Mouse (Mus musculus) midbrain, embryonic 13.5 days (tissue): Measurements from ENCODE around the gene Brms1. TPM values are rescaled to one million over a fixed set of nuclear protein-coding genes. Genes with fewer than 3 reads are reported as not detected.

Source experiments
- ATAC-seq: fragments of 200-750 bp; cut with Nextera tagmentation; 2 replicates; pipeline ENCODE4 v1.8.0; 2017; ENCODE audit warnings: mild to moderate bottlenecking, moderate TSS enrichment, moderate library complexity
- H3K27ac ChIP-seq: fragments of 300-500 bp; sonication (generic); 2 replicates; pipeline ENCODE4 v1.5.1; 2015; ENCODE audit warnings: inconsistent platforms, mild to moderate bottlenecking, moderate library complexity
- H3K27me3 ChIP-seq: fragments of 300-500 bp; sonication (generic); 2 replicates; pipeline ENCODE4 v1.6.1; 2015; ENCODE audit warnings: mild to moderate bottlenecking, inconsistent platforms
- H3K36me3 ChIP-seq: fragments of 300-500 bp; sonication (generic); 2 replicates; pipeline ENCODE4 v1.6.1; 2015; ENCODE audit warnings: mild to moderate bottlenecking, inconsistent platforms
- H3K4me1 ChIP-seq: fragments of 300-500 bp; sonication (generic); replicated peaks from 2 replicates; pipeline ENCODE4 v1.6.1; 2015; ENCODE audit warnings: inconsistent platforms
- H3K4me2 ChIP-seq: fragments of 300-500 bp; sonication (generic); replicated peaks from 2 replicates; pipeline ENCODE4 v1.6.1; 2015; ENCODE audit warnings: moderate library complexity, mild to moderate bottlenecking, inconsistent platforms
- H3K4me3 ChIP-seq: fragments of 300-500 bp; sonication (generic); replicated peaks from 2 replicates; pipeline ENCODE4 v1.5.1; 2015; ENCODE audit warnings: mild to moderate bottlenecking, inconsistent platforms
- H3K9ac ChIP-seq: fragments of 300-500 bp; sonication (generic); replicated peaks from 2 replicates; pipeline ENCODE4 v1.6.1; 2015; ENCODE audit warnings: mild to moderate bottlenecking, inconsistent platforms
- H3K9me3 ChIP-seq: fragments of 300-500 bp; sonication (generic); 2 replicates; pipeline ENCODE4 v1.6.1; 2016; ENCODE audit warnings: mild to moderate bottlenecking, inconsistent platforms
- WGBS: fragments of 180-500 bp; shearing (Covaris S2); methylation state at CpG from one replicate; pipeline ENCODE4 v1.1.7; 2015; 5-methylcytosine and 5-hydroxymethylcytosine counted together
- polyA plus RNA-seq: library from polyadenylated mRNA; unstranded; fragments of >200 nt; fragmentation: Nextera tagmentation; extraction: Ambion mirVana; gene quantifications from 2 replicates; pipeline ENCODE4 v1.2.1, GENCODE M21; 2015

Brms1 gene
- polyA plus RNA-seq, 1 experiment from 2014 or later: 58.9 TPM

GRCm38 (mm10) chr19:5045531-5045930 lies 4.4 kb downstream of the Brms1 start:
- H3K36me3 ChIP-seq: peaks cover 59% of the 10 kb centered on the region
- H3K9me3 ChIP-seq: no peaks in the 10 kb centered on the region
- H3K4me3 ChIP-seq: no peak overlapping the region
- H3K4me1 ChIP-seq: peaks cover 31% of the 10 kb centered on the region
- H3K27me3 ChIP-seq: peaks cover 10% of the 10 kb centered on the region
- H3K4me2 ChIP-seq: no peak overlapping the region
- no peak overlapping the region; the same call in 1 of the 2 replicates for H3K9ac ChIP-seq
- no peak for ATAC-seq
- H3K27ac ChIP-seq: no peak overlapping the region
- WGBS: 82% methylated on average over 4 of the region's 4 CpGs

- Histone ChIP-seq H3K4me2 (no peak overlapping the region), H3K9me3 (no peaks in the 10 kb centered on the region), H3K4me1 (peaks cover 25% of the 10 kb centered on the region), H3K27ac (no peak overlapping the region), H3K36me3 (peaks cover 48% of the 10 kb centered on the region), H3K4me3 (no peak overlapping the region), H3K9ac (no peak overlapping the region; the same call in 1 of the 2 replicates), H3K27me3 (peaks cover 39% of the 10 kb centered on the region)
- 85% methylated on average over 14 of the region's 14 CpGs for WGBS
- ATAC-seq: no peak
Measured at GRCm38 (mm10) chr19:5048138-5049056, 7.2 kb downstream of the Brms1 start.

GRCm38 (mm10) chr19:5049325-5049724 lies 8.2 kb downstream of the Brms1 start:
- no peak overlapping the region for H3K27ac ChIP-seq
- H3K4me2 ChIP-seq: no peak overlapping the region
- ATAC-seq: no peak
- WGBS: 46% methylated on average over 6 of the region's 6 CpGs
- peaks cover 43% of the 10 kb centered on the region for H3K36me3 ChIP-seq
- no peak overlapping the region for H3K4me3 ChIP-seq
- H3K4me1 ChIP-seq: peaks cover 25% of the 10 kb centered on the region
- peaks cover 47% of the 10 kb centered on the region for H3K27me3 ChIP-seq
- H3K9me3 ChIP-seq: no peaks in the 10 kb centered on the region
- peak overlapping the region; percentile 39; the same call in 1 of the 2 replicates for H3K9ac ChIP-seq

- peaks cover 25% of the 10 kb centered on the region for H3K4me1 ChIP-seq
- no peaks in the 10 kb centered on the region for H3K9me3 ChIP-seq
- no peak within 1 kb of the TSS for H3K27ac ChIP-seq
- H3K9ac ChIP-seq: peak within 1 kb of the TSS; percentile 39; the same call in 1 of the 2 replicates
- H3K36me3 ChIP-seq: peaks cover 43% of the 10 kb centered on the region
- peaks cover 56% of the 10 kb centered on the region for H3K27me3 ChIP-seq
- no peak within 1 kb of the TSS for H3K4me3 ChIP-seq
- 13% methylated on average over 14 of the region's 14 CpGs for WGBS
- peak; percentile 53 for ATAC-seq
- H3K4me2 ChIP-seq: no peak within 1 kb of the TSS; the same call in 1 of the 2 replicates
Measured at GRCm38 (mm10) chr19:5050047-5050905, 9.1 kb downstream of the Brms1 start, which contains the start of gene Rin1. TSS of gene Rin1 (plus strand) at chr19:5050481.

- Histone ChIP-seq H3K27me3 (peaks cover 61% of the 10 kb centered on the region), H3K9ac (peak overlapping the region; percentile 33; the same call in 1 of the 2 replicates), H3K9me3 (no peaks in the 10 kb centered on the region), H3K4me2 (no peak overlapping the region; the same call in 1 of the 2 replicates), H3K4me3 (no peak overlapping the region), H3K27ac (no peak overlapping the region), H3K36me3 (peaks cover 39% of the 10 kb centered on the region), H3K4me1 (peaks cover 25% of the 10 kb centered on the region)
- 7% methylated on average over 17 of the region's 17 CpGs for WGBS
- ATAC-seq: no peak
Measured at GRCm38 (mm10) chr19:5051031-5051430, 9.9 kb downstream of the Brms1 start.

- 49% methylated on average over 3 of the region's 3 CpGs for WGBS
- Histone ChIP-seq H3K36me3 (peaks cover 35% of the 10 kb centered on the region), H3K9ac (0 out of 2 replicates have a peak overlapping the region, but pooled peaks have one; percentile 33), H3K4me3 (no peak overlapping the region), H3K27ac (no peak overlapping the region), H3K27me3 (peaks cover 61% of the 10 kb centered on the region), H3K9me3 (no peaks in the 10 kb centered on the region), H3K4me2 (no peak overlapping the region; the same call in 1 of the 2 replicates), H3K4me1 (peaks cover 30% of the 10 kb centered on the region)
- no peak for ATAC-seq
Measured at GRCm38 (mm10) chr19:5051515-5051914, 10.4 kb downstream of the Brms1 start.

GRCm38 (mm10) chr19:5052166-5052822 lies 11.1 kb downstream of the Brms1 start:
- Histone ChIP-seq H3K27ac (no peak overlapping the region), H3K27me3 (peaks cover 61% of the 10 kb centered on the region), H3K36me3 (peaks cover 27% of the 10 kb centered on the region), H3K4me3 (no peak overlapping the region), H3K9me3 (no peaks in the 10 kb centered on the region), H3K4me2 (no peak overlapping the region), H3K9ac (no peak overlapping the region), H3K4me1 (peaks cover 30% of the 10 kb centered on the region)
- 33% methylated on average over 25 of the region's 25 CpGs for WGBS
- ATAC-seq: no peak

- no peak for ATAC-seq
- Histone ChIP-seq H3K36me3 (peaks cover 21% of the 10 kb centered on the region), H3K4me3 (no peak overlapping the region), H3K27me3 (peaks cover 61% of the 10 kb centered on the region), H3K9ac (no peak overlapping the region), H3K4me2 (no peak overlapping the region), H3K9me3 (no peaks in the 10 kb centered on the region), H3K27ac (no peak overlapping the region), H3K4me1 (peaks cover 30% of the 10 kb centered on the region)
- 55% methylated on average over 17 of the region's 17 CpGs for WGBS
Measured at GRCm38 (mm10) chr19:5052853-5053252, 11.7 kb downstream of the Brms1 start.

GRCm38 (mm10) chr19:5053909-5054308 lies 12.8 kb downstream of the Brms1 start:
- no peak for ATAC-seq
- WGBS: 19% methylated on average over 9 of the region's 9 CpGs
- Histone ChIP-seq H3K27me3 (peaks cover 61% of the 10 kb centered on the region), H3K36me3 (peaks cover 11% of the 10 kb centered on the region), H3K4me2 (no peak overlapping the region), H3K9me3 (no peaks in the 10 kb centered on the region), H3K4me3 (no peak overlapping the region), H3K9ac (no peak overlapping the region), H3K27ac (no peak overlapping the region), H3K4me1 (peaks cover 35% of the 10 kb centered on the region)

GRCm38 (mm10) chr19:5056251-5056650 lies 15.1 kb downstream of the Brms1 start:
- WGBS: 6% methylated on average over 6 of the region's 6 CpGs

More at GRCm38 (mm10) chr19:5056251-5056650, 15.1 kb downstream of the Brms1 start:
- Histone ChIP-seq H3K4me1 (peaks cover 30% of the 10 kb centered on the region), H3K4me3 (no peak overlapping the region), H3K9me3 (no peaks in the 10 kb centered on the region), H3K27ac (no peak overlapping the region), H3K27me3 (peaks cover 48% of the 10 kb centered on the region), H3K36me3 (no peaks in the 10 kb centered on the region), H3K9ac (no peak overlapping the region; the same call in 1 of the 2 replicates), H3K4me2 (no peak overlapping the region)
- ATAC-seq: peak; percentile 52
